Mouse (Mus musculus) heart, postnatal 0 days (tissue): ENCODE results near the gene 1810010D01Rik.

Experiments used
- CTCF ChIP-seq: IDR thresholded peaks from 2 replicates; pipeline ENCODE4 v1.5.1; 2016; ENCODE audit warnings: antibody characterized with exemption, control low read depth, low read depth
- EP300 ChIP-seq: IDR thresholded peaks from 2 replicates; pipeline ENCODE4 v1.6.1; 2016; ENCODE audit warnings: antibody characterized with exemption, low read depth

GRCm38 (mm10) chr7:145196340-145196739 is 11.6 kb downstream of the 1810010D01Rik start:
- no peak for TF ChIP-seq CTCF
- TF ChIP-seq EP300 = no peak
